Mouse (Mus musculus): ENCODE measurements around the gene Ehd4. TPM values are rescaled to one million over a fixed set of nuclear protein-coding genes. Genes with fewer than 3 reads are reported as not detected.

The Ehd4 gene
- total RNA-seq, 2 experiments from 2014 or later = 461 to 503 TPM

DNA sequence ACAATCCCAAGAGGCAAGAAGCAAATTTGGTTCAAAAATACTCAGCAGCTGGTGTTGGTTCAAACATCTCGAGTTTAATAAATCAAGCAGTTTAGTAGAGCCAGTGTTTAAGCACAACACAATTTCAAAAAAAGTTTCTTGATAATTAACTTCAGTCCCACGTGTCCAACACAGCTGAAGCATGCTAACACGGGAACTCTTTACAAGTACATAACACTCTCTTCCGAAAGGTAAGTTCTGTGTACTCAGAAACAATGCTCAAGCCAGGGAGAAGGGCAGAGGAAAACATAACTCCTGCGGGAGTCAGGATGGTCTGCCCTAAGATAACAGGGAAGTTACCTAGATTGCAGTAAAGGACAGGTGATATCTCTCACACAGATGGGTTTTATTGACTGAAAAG is 12.1 kb downstream of the Ehd4 start:
- no peak for DNase-seq

GRCm38 (mm10) chr2:120141671-120142070 is 12.7 kb downstream of the Ehd4 start:
- DNase-seq = no peak

- DNase-seq = no peak
These were observed 14.1 kb downstream of the Ehd4 start for GRCm38 (mm10) chr2:120140326-120140725.

- no peak for DNase-seq
These were observed 15.3 kb downstream of the Ehd4 start for GRCm38 (mm10) chr2:120139091-120139490.

- DNase-seq = no peak
These were observed 17.1 kb downstream of the Ehd4 start for GRCm38 (mm10) chr2:120137281-120137680.

DNA sequence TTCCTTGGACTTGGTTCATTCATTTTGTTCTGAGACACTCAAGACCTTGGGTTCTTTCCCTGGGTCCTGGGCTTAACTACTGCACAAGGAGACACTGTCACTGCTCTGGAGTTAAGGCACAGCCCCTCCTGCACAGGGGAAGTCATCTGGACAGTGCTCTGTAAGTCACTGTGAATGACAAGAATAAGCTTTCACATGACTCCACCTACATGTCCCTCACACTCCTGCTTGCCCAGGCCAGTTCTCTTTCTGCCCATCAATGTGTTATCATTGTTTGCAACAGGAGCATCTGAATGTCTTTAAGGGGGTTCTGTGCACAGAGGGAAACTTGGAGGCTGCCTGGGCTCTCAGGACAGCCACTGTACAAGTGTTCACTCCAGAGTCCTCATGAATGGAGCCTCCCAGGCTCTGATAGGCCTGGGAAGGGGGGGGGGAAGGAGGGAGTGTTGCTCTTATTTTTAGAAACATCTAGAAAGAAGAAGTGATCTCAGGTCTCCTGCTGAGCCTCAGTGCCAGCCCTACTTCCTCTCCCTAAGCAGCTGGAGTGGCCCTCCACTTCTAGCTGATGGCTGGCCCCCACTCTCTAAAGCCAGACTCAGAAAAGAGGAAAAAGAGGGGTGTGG is 19.8 kb downstream of the Ehd4 start:
- no peak for DNase-seq

- DNase-seq = no peak
These were observed 22.5 kb downstream of the Ehd4 start for GRCm38 (mm10) chr2:120131881-120132280.

DNA sequence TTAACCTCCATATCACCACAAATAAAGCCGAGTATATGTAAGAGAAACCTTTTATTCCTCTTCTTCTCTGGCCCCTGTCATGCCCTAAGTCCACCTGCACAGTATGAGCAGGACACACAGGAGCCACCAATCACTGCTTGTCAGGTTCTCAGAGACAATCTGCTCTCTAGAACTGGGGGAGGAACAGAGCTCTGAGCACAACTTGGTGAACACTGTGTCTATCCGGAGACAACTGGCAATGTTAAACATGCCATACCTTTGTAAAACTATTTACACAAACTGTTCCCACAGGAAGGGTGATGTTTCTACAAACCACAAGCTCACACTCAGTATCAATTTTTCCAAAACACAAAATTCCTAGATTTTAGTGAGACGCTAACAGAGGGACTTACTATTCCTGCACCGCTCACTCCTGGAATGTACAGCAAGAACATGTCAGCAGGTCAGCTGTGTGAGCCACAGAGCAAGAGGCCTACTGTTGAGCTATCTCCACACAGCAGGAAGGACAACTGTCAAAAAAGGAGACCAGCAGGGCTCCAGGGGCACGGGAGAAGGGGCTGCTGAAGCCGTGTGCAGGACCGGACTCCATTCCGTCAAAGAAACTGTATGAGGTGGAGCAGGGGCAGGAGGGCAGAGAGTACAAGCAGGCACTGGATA is 25.0 kb downstream of the Ehd4 start:
- no peak for DNase-seq

GRCm38 (mm10) chr2:120128611-120129051 is 25.8 kb downstream of the Ehd4 start:
- DNase-seq = peak; percentile 59

- DNase-seq = no peak
These were observed 26.4 kb downstream of the Ehd4 start for GRCm38 (mm10) chr2:120128011-120128410.

DNA sequence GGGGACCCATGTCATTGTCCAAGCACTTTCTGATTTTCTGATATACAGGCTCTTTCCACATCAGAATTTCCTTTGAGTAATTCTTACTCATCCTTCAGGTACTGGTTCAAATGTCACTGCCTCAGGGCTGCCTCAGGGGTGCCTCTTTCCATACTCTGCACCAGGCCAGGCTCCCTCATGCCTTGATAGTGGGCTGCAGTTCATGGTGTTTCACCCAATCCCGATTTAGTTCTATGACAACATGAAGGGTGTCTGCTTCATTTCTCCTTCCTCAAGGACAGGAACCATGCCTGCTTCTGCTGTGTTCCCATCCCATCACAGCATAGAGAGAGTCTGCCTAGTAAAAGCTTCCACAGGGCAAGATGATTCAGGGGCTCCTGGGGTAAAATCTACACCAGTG is 27.5 kb downstream of the Ehd4 start:
- no peak for DNase-seq

- DNase-seq = peak; percentile 51
These were observed 28.0 kb downstream of the Ehd4 start for GRCm38 (mm10) chr2:120126408-120126807.

- DNase-seq = no peak
These were observed 28.9 kb downstream of the Ehd4 start for GRCm38 (mm10) chr2:120125461-120125860.

- no peak for DNase-seq
These were observed 29.5 kb downstream of the Ehd4 start for GRCm38 (mm10) chr2:120124946-120125345.

DNA sequence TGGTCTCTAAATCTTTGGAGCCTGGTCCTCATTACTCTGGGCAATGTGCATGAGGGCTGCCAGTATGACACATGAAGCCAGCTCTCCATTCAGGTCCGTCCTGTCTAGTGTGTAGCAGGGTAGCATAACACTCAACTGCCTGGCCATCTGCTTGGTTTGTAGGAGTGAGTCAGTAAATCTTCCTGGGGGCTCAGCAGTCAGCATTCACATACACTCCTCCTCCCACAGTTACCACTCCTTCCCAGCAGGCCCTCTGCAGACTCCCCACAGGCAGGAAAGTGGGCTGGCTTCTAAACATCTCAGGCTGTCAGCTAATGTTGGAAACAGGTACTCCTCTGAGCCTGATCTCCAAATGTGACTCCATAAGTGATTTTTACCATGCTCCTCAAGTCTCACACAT is 30.3 kb downstream of the Ehd4 start:
- no peak for DNase-seq

DNA sequence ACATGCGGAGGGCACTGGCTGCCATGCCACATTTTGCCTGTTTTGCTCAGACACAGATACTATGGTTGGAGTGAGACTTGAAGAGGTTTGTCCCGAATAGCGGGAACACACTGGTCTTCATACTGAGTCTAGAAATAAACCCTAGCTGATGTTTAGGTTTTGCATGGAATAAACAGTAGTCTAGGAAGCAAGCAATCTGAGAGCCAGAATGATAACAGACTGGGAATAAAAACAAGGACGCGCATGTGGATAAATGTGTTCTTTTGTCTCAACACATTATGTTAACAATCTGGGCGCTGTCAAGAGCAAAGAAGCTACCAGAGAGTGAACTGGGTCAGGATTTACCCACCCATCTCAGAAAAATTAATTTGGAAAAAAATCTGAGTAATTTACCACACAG is 31.4 kb downstream of the Ehd4 start:
- DNase-seq = no peak

DNA sequence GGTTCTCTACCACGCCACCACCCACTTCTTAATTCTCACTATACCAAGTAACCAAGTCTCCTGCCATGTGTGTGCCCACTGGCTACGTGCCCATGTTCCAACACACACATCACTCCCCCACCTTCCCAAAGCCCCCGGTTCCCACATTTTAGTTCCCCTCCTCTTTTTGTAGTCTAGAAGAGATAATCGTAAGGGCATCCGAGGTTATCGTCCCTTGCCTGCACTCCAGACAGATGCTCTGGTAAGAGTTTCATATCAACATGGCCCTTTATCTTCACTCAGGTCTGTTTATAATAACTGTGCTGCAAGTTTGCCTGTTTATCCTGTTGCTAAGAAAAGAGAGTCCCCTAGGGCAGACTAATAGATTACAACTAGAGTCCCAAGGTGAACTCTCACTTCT is 37.1 kb downstream of the Ehd4 start:
- DNase-seq = no peak

DNA sequence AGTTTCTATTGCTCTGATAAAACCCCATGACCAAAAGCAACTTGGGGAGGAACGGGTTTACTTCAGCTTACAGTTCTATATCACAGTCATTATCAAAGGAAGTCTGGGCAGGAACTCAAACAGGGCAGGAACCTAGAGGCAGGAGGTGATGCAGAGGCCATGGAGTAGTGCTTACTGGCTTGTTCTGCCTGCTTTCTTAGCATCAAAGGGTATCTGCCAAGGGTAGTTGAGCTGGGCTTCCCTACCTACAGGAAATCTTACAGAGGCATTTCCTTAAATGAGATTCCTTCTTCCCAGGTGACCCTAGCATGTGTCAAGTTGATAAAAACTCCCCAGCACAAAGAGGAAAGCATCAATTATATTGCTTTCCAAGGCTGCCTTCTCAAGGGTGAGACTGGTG is 38.0 kb downstream of the Ehd4 start:
- no peak for DNase-seq

DNA sequence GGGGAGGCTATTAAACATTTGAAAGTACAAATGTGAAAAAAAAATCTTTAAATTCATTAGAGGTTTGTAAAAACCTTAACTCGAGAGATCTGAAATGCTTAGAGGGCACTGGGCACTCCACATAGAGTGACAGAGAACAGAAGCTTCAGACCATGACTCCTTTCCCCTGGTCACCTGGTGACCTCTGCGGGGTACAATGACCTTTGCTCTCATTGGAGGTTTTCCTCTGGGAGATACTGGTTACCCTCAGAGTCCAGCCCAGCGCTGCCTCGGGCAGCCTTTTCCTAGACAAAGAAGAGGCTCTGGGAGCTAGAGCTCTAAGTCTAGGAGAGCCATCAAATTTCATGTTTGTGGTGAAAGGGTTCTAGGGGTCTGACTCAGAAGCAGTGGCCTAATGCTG is 39.4 kb downstream of the Ehd4 start:
- no peak for DNase-seq

DNA sequence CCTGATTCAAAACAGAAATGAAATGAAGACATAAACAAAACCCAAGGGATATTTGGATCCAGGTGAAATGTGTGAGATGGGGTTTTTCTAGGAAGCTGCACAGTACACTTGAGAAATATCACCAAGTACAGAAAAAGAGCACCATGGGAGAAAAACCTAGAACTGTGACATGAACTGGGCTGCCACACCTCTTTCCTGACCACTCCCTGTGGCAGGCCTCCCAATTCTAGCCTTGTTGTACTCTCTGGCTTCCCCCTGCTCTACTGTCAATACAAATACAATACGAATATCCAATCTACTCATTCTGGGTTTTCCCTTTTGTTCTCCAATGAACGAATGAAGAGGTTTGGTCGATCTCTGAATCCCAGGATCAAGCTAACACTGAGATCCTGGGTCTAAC is 40.4 kb downstream of the Ehd4 start:
- DNase-seq = no peak

GRCm38 (mm10) chr2:120113476-120113875 is 40.9 kb downstream of the Ehd4 start:
- DNase-seq = no peak

DNA sequence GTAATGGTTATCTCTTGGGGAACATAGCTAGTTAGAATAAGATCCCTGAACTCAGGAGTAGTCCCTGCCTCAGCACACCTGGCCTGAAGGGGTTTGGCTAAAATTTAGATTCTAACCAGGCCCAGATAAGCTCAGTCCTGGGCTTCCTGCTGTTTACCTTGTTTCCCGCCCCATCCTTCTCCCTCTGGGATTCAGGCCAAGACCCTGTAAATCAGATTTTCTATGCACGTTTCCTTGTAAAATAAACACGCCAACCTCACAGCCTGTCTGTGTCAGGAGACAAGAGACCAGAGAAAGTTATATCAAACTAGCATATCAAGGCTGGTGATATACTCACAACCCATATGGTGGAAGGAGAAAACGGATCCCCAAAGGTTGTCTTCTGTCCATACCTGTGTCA is 42.8 kb downstream of the Ehd4 start:
- no peak for DNase-seq

DNA sequence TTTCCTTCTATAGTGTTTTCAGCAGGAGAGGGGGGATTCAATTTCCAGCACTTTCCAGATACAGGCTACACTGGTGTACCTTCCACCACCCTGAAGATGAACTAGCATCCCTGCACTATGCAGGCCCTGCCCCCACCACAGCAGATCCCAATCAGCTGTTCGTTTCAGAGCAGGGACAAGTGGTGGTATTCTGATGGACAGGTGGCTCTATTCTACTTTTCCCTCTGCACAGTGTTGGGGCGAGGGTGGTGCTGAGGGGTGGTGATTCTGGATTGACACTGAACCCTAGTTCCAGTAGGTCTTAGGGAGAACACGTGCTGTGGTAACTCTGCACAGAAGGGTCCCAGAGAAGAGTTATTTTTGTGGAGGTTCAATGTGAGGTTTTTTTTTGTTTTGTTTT is 43.2 kb downstream of the Ehd4 start:
- no peak for DNase-seq

DNA sequence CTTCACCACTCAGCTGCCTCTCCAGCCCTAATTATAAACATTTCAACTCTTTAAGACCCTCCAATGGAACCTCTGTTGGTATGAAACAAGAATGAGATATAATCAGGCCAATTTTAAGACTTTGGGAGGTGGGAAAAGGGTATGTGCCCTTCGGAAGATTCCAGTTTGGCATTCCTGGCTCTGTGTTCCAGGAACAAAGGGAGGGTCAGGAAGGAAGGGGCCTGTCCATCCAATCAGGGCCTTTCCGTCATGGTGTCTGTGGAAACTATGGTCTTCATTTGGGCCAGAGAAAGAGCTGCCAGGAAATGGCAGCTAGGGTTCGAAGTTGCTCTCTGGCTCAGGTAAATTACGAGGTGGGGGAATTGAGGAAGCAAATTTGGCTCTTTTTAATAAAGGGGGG is 46.3 kb downstream of the Ehd4 start:
- no peak for DNase-seq

DNA sequence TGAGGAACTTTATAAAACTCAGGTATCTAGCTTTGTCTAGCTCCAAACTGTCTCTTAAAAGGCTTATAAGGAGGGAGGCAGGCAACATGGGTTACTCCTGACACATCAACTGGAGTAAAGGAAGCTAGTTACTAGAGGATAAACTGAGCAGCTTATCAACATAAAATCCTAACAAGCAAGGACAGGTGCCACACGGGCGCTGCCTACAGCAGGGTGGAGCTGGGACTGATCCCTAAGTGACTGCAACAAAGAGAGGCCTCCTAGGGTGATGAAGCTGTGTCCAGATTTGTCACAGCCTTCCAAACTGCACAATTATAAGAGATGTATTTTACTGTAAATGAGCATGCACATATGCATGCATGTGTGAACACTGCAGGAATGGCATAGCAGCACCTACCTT is 47.0 kb downstream of the Ehd4 start:
- no peak for DNase-seq

Data from heart, postnatal 4 days (tissue).